Mouse (Mus musculus): ENCODE data around the gene Cby3. TPM values are rescaled to one million over a fixed set of nuclear protein-coding genes. Genes with fewer than 3 reads are reported as not detected.
"Not testable (repeated sequence)": the region's sequence is repeated elsewhere in the genome, so short reads cannot be mapped to it uniquely, and the experiment has no call there.

Cby3 gene
- polyA plus RNA-seq, 2 experiments: 0.16 to 0.47 TPM

- no peak for ATAC-seq (ENCODE audit: low FRiP score, low read depth)
- no peak overlapping the region for H3K4me2 ChIP-seq (replicated peaks; ENCODE audit: low read depth, low read length, severe bottlenecking)
- H3K4me3 ChIP-seq (replicated peaks; ENCODE audit: low read length): no peak overlapping the region
- no peak overlapping the region for H3K9ac ChIP-seq (ENCODE audit: low read depth, low read length, severe bottlenecking)
- H3K27ac ChIP-seq (replicated peaks; ENCODE audit: low read depth, low read length): no peak overlapping the region
- no peak for DNase-seq (ENCODE audit: low spot score)
- H3K36me3 ChIP-seq (ENCODE audit: control insufficient read depth, insufficient read depth, low read length): no peaks in the 10 kb centered on the region
- no peaks in the 10 kb centered on the region for H3K4me1 ChIP-seq (ENCODE audit: control insufficient read depth, insufficient read depth, low read length)
- no peaks in the 10 kb centered on the region for H3K27me3 ChIP-seq (ENCODE audit: control insufficient read depth, insufficient read depth, low read length)
- 68% methylated on average over 2 of the region's 2 CpGs for WGBS
- no peak for TF ChIP-seq POLR2A (IDR thresholded peaks at IDR 0.05; ENCODE audit: borderline replicate concordance, extremely low read depth, insufficient read depth, insufficient read length)
- no peaks in the 10 kb centered on the region for H3K9me3 ChIP-seq (ENCODE audit: control insufficient read depth, low read length)
Observed at GRCm38 (mm10) chr11:50352177-50352576, 2.1 kb upstream of the Cby3 start.

GRCm38 (mm10) chr11:50354851-50355250 lies 589 bp downstream of the Cby3 start:
- Histone ChIP-seq H3K27ac (replicated peaks; ENCODE audit: low read depth, low read length) (no peak overlapping the region), H3K9ac (ENCODE audit: low read depth, low read length, severe bottlenecking) (no peak overlapping the region), H3K9me3 (ENCODE audit: control insufficient read depth, low read length) (no peaks in the 10 kb centered on the region), H3K4me3 (replicated peaks; ENCODE audit: low read length) (no peak overlapping the region), H3K4me1 (ENCODE audit: control insufficient read depth, insufficient read depth, low read length) (no peaks in the 10 kb centered on the region), H3K27me3 (ENCODE audit: control insufficient read depth, insufficient read depth, low read length) (no peaks in the 10 kb centered on the region), H3K4me2 (replicated peaks; ENCODE audit: low read depth, low read length, severe bottlenecking) (no peak overlapping the region), H3K36me3 (ENCODE audit: control insufficient read depth, insufficient read depth, low read length) (no peaks in the 10 kb centered on the region)
- ATAC-seq (ENCODE audit: low FRiP score, low read depth) (no peak), DNase-seq (ENCODE audit: low spot score) (no peak)
- 48% methylated on average over 3 of the region's 3 CpGs for WGBS
- TF ChIP-seq POLR2A (IDR thresholded peaks at IDR 0.05; ENCODE audit: borderline replicate concordance, extremely low read depth, insufficient read depth, insufficient read length): no peak

- Histone ChIP-seq H3K9ac (ENCODE audit: low read depth, low read length, severe bottlenecking) (no peak overlapping the region), H3K27ac (replicated peaks; ENCODE audit: low read depth, low read length) (no peak overlapping the region), H3K27me3 (ENCODE audit: control insufficient read depth, insufficient read depth, low read length) (no peaks in the 10 kb centered on the region), H3K4me1 (ENCODE audit: control insufficient read depth, insufficient read depth, low read length) (no peaks in the 10 kb centered on the region), H3K4me2 (replicated peaks; ENCODE audit: low read depth, low read length, severe bottlenecking) (no peak overlapping the region), H3K36me3 (ENCODE audit: control insufficient read depth, insufficient read depth, low read length) (no peaks in the 10 kb centered on the region), H3K9me3 (ENCODE audit: control insufficient read depth, low read length) (no peaks in the 10 kb centered on the region), H3K4me3 (replicated peaks; ENCODE audit: low read length) (no peak overlapping the region)
- no peak for TF ChIP-seq POLR2A (IDR thresholded peaks at IDR 0.05; ENCODE audit: borderline replicate concordance, extremely low read depth, insufficient read depth, insufficient read length)
- ATAC-seq (ENCODE audit: low FRiP score, low read depth) (no peak), DNase-seq (ENCODE audit: low spot score) (no peak)
- WGBS: 68% methylated on average over 1 of the region's 1 CpGs
Observed at GRCm38 (mm10) chr11:50355395-50355794, 1.1 kb downstream of the Cby3 start.

- H3K4me1 ChIP-seq (ENCODE audit: control insufficient read depth, insufficient read depth, low read length): no peaks in the 10 kb centered on the region
- no peak overlapping the region for H3K27ac ChIP-seq (replicated peaks; ENCODE audit: low read depth, low read length)
- H3K9me3 ChIP-seq (ENCODE audit: control insufficient read depth, low read length): no peaks in the 10 kb centered on the region
- WGBS: 2% methylated on average over 71 of the region's 74 CpGs
- H3K9ac ChIP-seq (ENCODE audit: low read depth, low read length, severe bottlenecking): peak overlapping the region; percentile 60
- peak overlapping the region; percentile 84 for H3K4me2 ChIP-seq (replicated peaks; ENCODE audit: low read depth, low read length, severe bottlenecking)
- no peaks in the 10 kb centered on the region for H3K36me3 ChIP-seq (ENCODE audit: control insufficient read depth, insufficient read depth, low read length)
- peak; percentile 65 for DNase-seq (ENCODE audit: low spot score)
- H3K27me3 ChIP-seq (ENCODE audit: control insufficient read depth, insufficient read depth, low read length): no peaks in the 10 kb centered on the region
- H3K4me3 ChIP-seq (replicated peaks; ENCODE audit: low read length): peak overlapping the region; percentile 54
- TF ChIP-seq POLR2A (IDR thresholded peaks at IDR 0.05; ENCODE audit: borderline replicate concordance, extremely low read depth, insufficient read depth, insufficient read length): no peak
- peak; percentile 83 for ATAC-seq (ENCODE audit: low FRiP score, low read depth)
Observed at GRCm38 (mm10) chr11:50358950-50359861, 4.9 kb downstream of the Cby3 start.

GRCm38 (mm10) chr11:50361282-50361681 lies 7.0 kb downstream of the Cby3 start:
- H3K36me3 ChIP-seq (ENCODE audit: control insufficient read depth, insufficient read depth, low read length); H3K4me1 ChIP-seq (ENCODE audit: control insufficient read depth, insufficient read depth, low read length); H3K4me3 ChIP-seq (replicated peaks; ENCODE audit: low read length); ATAC-seq (ENCODE audit: low FRiP score, low read depth); DNase-seq (ENCODE audit: low spot score); H3K9ac ChIP-seq (ENCODE audit: low read depth, low read length, severe bottlenecking); H3K27ac ChIP-seq (replicated peaks; ENCODE audit: low read depth, low read length); H3K27me3 ChIP-seq (ENCODE audit: control insufficient read depth, insufficient read depth, low read length); H3K9me3 ChIP-seq (ENCODE audit: control insufficient read depth, low read length); H3K4me2 ChIP-seq (replicated peaks; ENCODE audit: low read depth, low read length, severe bottlenecking): not testable (repeated sequence)
- WGBS: 81% methylated on average over 1 of the region's 1 CpGs
